Mouse (Mus musculus): ENCODE data around the gene Gm28845. TPM values are rescaled to one million over a fixed set of nuclear protein-coding genes. Genes with fewer than 3 reads are reported as not detected.

Gm28845 gene
- total and polyA plus RNA-seq, 3 experiments, result not detected

DNA sequence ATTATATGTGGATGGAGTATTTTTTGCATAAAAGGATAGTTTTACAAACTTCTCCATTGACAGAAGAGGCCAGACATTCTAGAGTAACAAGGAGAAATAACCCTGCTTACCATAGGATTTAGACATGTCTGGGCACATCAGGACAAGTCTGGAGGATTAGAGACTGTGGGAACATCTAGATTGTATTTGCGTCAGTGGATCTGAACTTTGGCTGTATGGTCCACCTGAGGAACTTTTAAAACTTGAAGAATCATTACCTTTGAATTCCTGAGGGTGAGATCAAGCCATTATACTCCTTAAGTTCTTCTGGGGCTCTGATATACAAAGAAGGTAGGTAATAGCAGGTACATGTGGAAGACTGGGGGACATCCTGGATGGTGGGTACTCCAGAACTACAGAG is 12.3 kb upstream of the Gm28845 start:
- H3K9me3 ChIP-seq (replicated peaks; ENCODE audit: insufficient read depth, low read length), result no peaks in the 10 kb centered on the region
- DNase-seq (ENCODE audit: low read depth, low spot score), result no peak
- no peak overlapping the region for H3K9ac ChIP-seq (ENCODE audit: control insufficient read depth, low read depth, low read length, poor library complexity, severe bottlenecking)
- H3K4me3 ChIP-seq (ENCODE audit: control insufficient read depth in 1 of 2, insufficient read depth in 1 of 2, low read depth in 2 of 2, low read length in 2 of 2), result no peak overlapping the region
- no peaks in the 10 kb centered on the region for H3K27me3 ChIP-seq (ENCODE audit: control insufficient read depth in 1 of 2, insufficient read depth in 2 of 2, low read length in 2 of 2)
- no peaks in the 10 kb centered on the region for H3K4me1 ChIP-seq (ENCODE audit: control insufficient read depth in 1 of 2, insufficient read depth in 2 of 2, low read length in 2 of 2)
- no peaks in the 10 kb centered on the region for H3K79me2 ChIP-seq (ENCODE audit: control insufficient read depth, insufficient read depth, low read length, poor library complexity)
- no peak overlapping the region for H3K27ac ChIP-seq (ENCODE audit: control insufficient read depth, low read depth, low read length)
- TF ChIP-seq MXI1 (IDR thresholded peaks at IDR 0.05; ENCODE audit: low read depth, low read length) (no peak), E2F4 (IDR thresholded peaks at IDR 0.05; ENCODE audit: borderline replicate concordance, low read depth, low read length) (no peak), USF1 (IDR thresholded peaks at IDR 0.05; ENCODE audit: low read depth, low read length) (no peak), TAL1 (IDR thresholded peaks at IDR 0.05; ENCODE audit: low read length) (no peak), USF2 (IDR thresholded peaks at IDR 0.05; ENCODE audit: borderline replicate concordance in 1 of 2, insufficient read depth in 1 of 2, low read depth in 1 of 2, low read length in 2 of 2) (no peak), GABPA (IDR thresholded peaks at IDR 0.05; ENCODE audit: low read depth, low read length) (no peak), CHD2 (IDR thresholded peaks at IDR 0.05; ENCODE audit: low read length) (no peak), RAD21 (IDR thresholded peaks at IDR 0.05; ENCODE audit: low read depth, low read length) (no peak), MAZ (IDR thresholded peaks at IDR 0.05; ENCODE audit: low read depth, low read length) (no peak), SMC3 (IDR thresholded peaks at IDR 0.05; ENCODE audit: low read depth, low read length) (no peak), KAT2A (conservative IDR thresholded peaks at IDR 0.05; ENCODE audit: low read depth, low read length) (no peak), MAX (IDR thresholded peaks at IDR 0.05; ENCODE audit: low read length) (no peak), EP300 (IDR thresholded peaks at IDR 0.05; ENCODE audit: low read depth in 1 of 2, low read length in 2 of 2) (no peak), ELF1 (IDR thresholded peaks at IDR 0.05; ENCODE audit: low read depth, low read length) (no peak), SIN3A (IDR thresholded peaks at IDR 0.05; ENCODE audit: low read length) (no peak), RCOR1 (IDR thresholded peaks at IDR 0.05; ENCODE audit: low read depth, low read length) (no peak), TCF12 (IDR thresholded peaks at IDR 0.05; ENCODE audit: low read depth, low read length) (no peak)
- H3K36me3 ChIP-seq (ENCODE audit: control insufficient read depth in 1 of 2, insufficient read depth in 2 of 2, low read length in 2 of 2), result no peaks in the 10 kb centered on the region

DNA sequence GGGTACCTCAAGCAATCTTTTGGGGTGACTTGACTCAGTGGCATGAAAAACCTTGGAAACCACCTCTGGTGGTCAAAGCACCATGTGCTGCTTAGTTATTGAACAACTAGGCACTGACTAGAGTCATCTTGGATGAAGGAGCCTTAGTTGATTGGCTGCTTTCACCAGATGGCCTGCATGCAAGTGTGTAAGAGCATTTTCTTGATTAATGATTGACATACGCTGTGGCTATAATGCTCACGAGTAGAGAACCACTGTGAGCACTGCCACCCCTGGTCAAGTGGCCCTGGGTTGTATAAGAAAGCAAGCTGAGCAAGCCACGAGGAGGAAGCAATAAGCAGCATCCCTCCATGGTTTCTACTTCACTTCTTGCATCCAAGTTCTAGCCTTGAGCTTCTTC is 10.9 kb upstream of the Gm28845 start:
- Histone ChIP-seq H3K36me3 (ENCODE audit: control insufficient read depth in 1 of 2, insufficient read depth in 2 of 2, low read length in 2 of 2) (no peaks in the 10 kb centered on the region), H3K27ac (ENCODE audit: control insufficient read depth, low read depth, low read length) (no peak overlapping the region), H3K4me1 (ENCODE audit: control insufficient read depth in 1 of 2, insufficient read depth in 2 of 2, low read length in 2 of 2) (no peaks in the 10 kb centered on the region), H3K9me3 (replicated peaks; ENCODE audit: insufficient read depth, low read length) (no peaks in the 10 kb centered on the region), H3K79me2 (ENCODE audit: control insufficient read depth, insufficient read depth, low read length, poor library complexity) (no peaks in the 10 kb centered on the region), H3K27me3 (ENCODE audit: control insufficient read depth in 1 of 2, insufficient read depth in 2 of 2, low read length in 2 of 2) (no peaks in the 10 kb centered on the region), H3K4me3 (ENCODE audit: control insufficient read depth in 1 of 2, insufficient read depth in 1 of 2, low read depth in 2 of 2, low read length in 2 of 2) (no peak overlapping the region), H3K9ac (ENCODE audit: control insufficient read depth, low read depth, low read length, poor library complexity, severe bottlenecking) (no peak overlapping the region)
- TF ChIP-seq RAD21 (IDR thresholded peaks at IDR 0.05; ENCODE audit: low read depth, low read length), result no peak
- no peak for TF ChIP-seq TAL1 (IDR thresholded peaks at IDR 0.05; ENCODE audit: low read length)
- TF ChIP-seq CHD1 (IDR thresholded peaks at IDR 0.05; ENCODE audit: low read depth, low read length), result no peak
- TF ChIP-seq RCOR1 (IDR thresholded peaks at IDR 0.05; ENCODE audit: low read depth, low read length), result no peak
- no peak for TF ChIP-seq CHD2 (IDR thresholded peaks at IDR 0.05; ENCODE audit: low read length)
- TF ChIP-seq ZC3H11A (IDR thresholded peaks at IDR 0.05; ENCODE audit: low read depth, low read length), result no peak
- TF ChIP-seq POLR2AphosphoS2 (IDR thresholded peaks at IDR 0.05; ENCODE audit: low read length), result no peak
- TF ChIP-seq MAZ (IDR thresholded peaks at IDR 0.05; ENCODE audit: low read depth, low read length), result no peak
- no peak for DNase-seq (ENCODE audit: low read depth, low spot score)

All from MEL (cell line).